Mouse (Mus musculus): ENCODE data around the gene Scn1b. TPM values are rescaled to one million over a fixed set of nuclear protein-coding genes. Genes with fewer than 3 reads are reported as not detected.

Gene Scn1b
- 0.51 and 1.0 TPM in 2 replicates for polyA plus RNA-seq (2014; fragmentation: Nextera tagmentation; extraction: Ambion mirVana)

DNA sequence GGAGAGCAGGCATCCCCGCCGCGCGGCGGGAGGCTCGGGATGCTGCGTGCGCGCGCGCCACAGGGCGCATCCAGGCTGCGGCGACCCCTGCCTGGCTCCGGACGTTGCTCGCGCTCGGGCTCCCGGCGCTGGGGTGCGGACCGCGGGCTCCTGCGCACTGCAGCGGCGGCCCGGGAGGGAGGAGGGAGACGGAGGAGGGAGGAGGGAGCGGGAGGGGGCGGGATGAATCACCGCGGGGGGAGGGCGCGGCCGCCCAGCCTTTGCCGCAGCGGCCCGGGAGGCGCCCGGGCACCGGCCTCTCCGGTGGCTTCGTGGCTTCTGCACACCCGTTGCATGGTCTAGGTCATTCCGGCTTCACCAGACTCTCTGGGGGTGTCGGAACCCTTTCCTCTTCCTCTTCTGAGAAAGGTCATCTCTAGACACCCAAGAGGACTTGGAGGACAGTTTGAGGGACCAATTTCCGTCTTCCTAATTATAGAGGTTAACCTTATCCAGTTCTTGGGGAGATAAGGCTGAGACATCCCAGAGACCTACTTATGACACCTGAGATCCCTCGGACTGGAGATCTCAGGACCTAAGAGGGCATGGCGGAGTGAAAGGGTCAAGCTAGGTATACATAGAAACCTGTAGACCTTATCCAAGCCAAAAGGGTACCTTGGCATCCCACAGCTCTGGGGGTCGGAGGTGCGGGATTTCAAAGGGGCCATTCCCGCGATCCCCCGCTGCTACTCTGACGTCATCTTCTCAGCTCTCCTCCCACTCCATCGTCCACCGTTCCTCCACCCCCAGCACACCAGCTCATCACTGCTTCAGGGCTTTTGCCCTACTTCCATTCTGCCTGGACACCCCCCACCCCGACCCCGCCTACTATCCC lies at the start of gene Scn1b:
Scn1b (minus strand) TSS at position 153 of the 874 bp plus-strand sequence.
- 2% methylated on average over 43 of the region's 60 CpGs for WGBS
- H3K27ac ChIP-seq (replicated peaks; ENCODE audit: low read depth, low read length), result no peak within 1 kb of the TSS
- peak within 1 kb of the TSS; percentile 78 for H3K4me2 ChIP-seq (ENCODE audit: low read depth, severe bottlenecking)
- peaks cover 4% of the 10 kb centered on the region; the same call in 1 of the 2 replicates for H3K4me1 ChIP-seq (ENCODE audit: control insufficient read depth, insufficient read depth, low read length)
- peak; percentile 49 for DNase-seq (ENCODE audit: low spot score)
- H3K9me3 ChIP-seq (ENCODE audit: control insufficient read depth, low read length), result no peaks in the 10 kb centered on the region
- H3K36me3 ChIP-seq (ENCODE audit: control insufficient read depth, insufficient read depth, low read length), result peaks cover 13% of the 10 kb centered on the region; the same call in 1 of the 2 replicates
- peak within 1 kb of the TSS; percentile 42 for H3K4me3 ChIP-seq (ENCODE audit: low read depth, low read length)
- H3K27me3 ChIP-seq (ENCODE audit: control insufficient read depth, insufficient read depth, low read length), result peaks cover 29% of the 10 kb centered on the region
- peak within 1 kb of the TSS; percentile 58 for H3K9ac ChIP-seq (ENCODE audit: low read length)
- 0 out of 2 replicates have a peak, but pooled peaks have one; percentile 24 for ATAC-seq (ENCODE audit: insufficient number of reproducible peaks, low FRiP score, low TSS enrichment, low read depth)

GRCm38 (mm10) chr7:31175096-31175495 lies 48.3 kb upstream of the Scn1b start:
- no peaks in the 10 kb centered on the region for H3K36me3 ChIP-seq (ENCODE audit: control insufficient read depth, insufficient read depth, low read length)
- H3K4me3 ChIP-seq (ENCODE audit: low read depth, low read length), result no peak overlapping the region
- no peak overlapping the region for H3K27ac ChIP-seq (replicated peaks; ENCODE audit: low read depth, low read length)
- ATAC-seq (ENCODE audit: insufficient number of reproducible peaks, low FRiP score, low TSS enrichment, low read depth) (no peak), DNase-seq (ENCODE audit: low spot score) (no peak)
- no peak overlapping the region for H3K9ac ChIP-seq (ENCODE audit: low read length)
- H3K9me3 ChIP-seq (ENCODE audit: control insufficient read depth, low read length), result no peaks in the 10 kb centered on the region
- no peak overlapping the region for H3K4me2 ChIP-seq (ENCODE audit: low read depth, severe bottlenecking)
- 85% methylated on average over 3 of the region's 3 CpGs for WGBS
- H3K4me1 ChIP-seq (ENCODE audit: control insufficient read depth, insufficient read depth, low read length), result no peaks in the 10 kb centered on the region
- H3K27me3 ChIP-seq (ENCODE audit: control insufficient read depth, insufficient read depth, low read length), result no peaks in the 10 kb centered on the region

GRCm38 (mm10) chr7:31174466-31174865 lies 47.7 kb upstream of the Scn1b start:
- Histone ChIP-seq H3K27ac (replicated peaks; ENCODE audit: low read depth, low read length) (no peak overlapping the region), H3K4me1 (ENCODE audit: control insufficient read depth, insufficient read depth, low read length) (no peaks in the 10 kb centered on the region), H3K4me3 (ENCODE audit: low read depth, low read length) (no peak overlapping the region), H3K36me3 (ENCODE audit: control insufficient read depth, insufficient read depth, low read length) (no peaks in the 10 kb centered on the region), H3K27me3 (ENCODE audit: control insufficient read depth, insufficient read depth, low read length) (no peaks in the 10 kb centered on the region), H3K9me3 (ENCODE audit: control insufficient read depth, low read length) (no peaks in the 10 kb centered on the region), H3K4me2 (ENCODE audit: low read depth, severe bottlenecking) (no peak overlapping the region), H3K9ac (ENCODE audit: low read length) (no peak overlapping the region)
- DNase-seq (ENCODE audit: low spot score) (no peak), ATAC-seq (ENCODE audit: insufficient number of reproducible peaks, low FRiP score, low TSS enrichment, low read depth) (no peak)
- WGBS, result 66% methylated on average over 8 of the region's 8 CpGs

GRCm38 (mm10) chr7:31172238-31172637 lies 45.4 kb upstream of the Scn1b start:
- no peaks in the 10 kb centered on the region for H3K27me3 ChIP-seq (ENCODE audit: control insufficient read depth, insufficient read depth, low read length)
- ATAC-seq (ENCODE audit: insufficient number of reproducible peaks, low FRiP score, low TSS enrichment, low read depth), result no peak
- 21% methylated on average over 2 of the region's 2 CpGs for WGBS
- DNase-seq (ENCODE audit: low spot score), result peak; percentile 54
- H3K4me2 ChIP-seq (ENCODE audit: low read depth, severe bottlenecking), result no peak overlapping the region
- no peaks in the 10 kb centered on the region for H3K4me1 ChIP-seq (ENCODE audit: control insufficient read depth, insufficient read depth, low read length)
- no peak overlapping the region for H3K9ac ChIP-seq (ENCODE audit: low read length)
- H3K9me3 ChIP-seq (ENCODE audit: control insufficient read depth, low read length), result no peaks in the 10 kb centered on the region
- no peaks in the 10 kb centered on the region for H3K36me3 ChIP-seq (ENCODE audit: control insufficient read depth, insufficient read depth, low read length)
- no peak overlapping the region for H3K4me3 ChIP-seq (ENCODE audit: low read depth, low read length)
- H3K27ac ChIP-seq (replicated peaks; ENCODE audit: low read depth, low read length), result no peak overlapping the region

- 97% methylated on average over 9 of the region's 9 CpGs for whole genome bisulfite sequencing
- Histone ChIP-seq H3K4me3 (ENCODE audit: low read depth, low read length) (no peak overlapping the region), H3K27me3 (ENCODE audit: control insufficient read depth, insufficient read depth, low read length) (no peaks in the 10 kb centered on the region), H3K4me2 (ENCODE audit: low read depth, severe bottlenecking) (no peak overlapping the region), H3K4me1 (ENCODE audit: control insufficient read depth, insufficient read depth, low read length) (no peaks in the 10 kb centered on the region), H3K27ac (replicated peaks; ENCODE audit: low read depth, low read length) (no peak overlapping the region), H3K36me3 (ENCODE audit: control insufficient read depth, insufficient read depth, low read length) (no peaks in the 10 kb centered on the region), H3K9me3 (ENCODE audit: control insufficient read depth, low read length) (no peaks in the 10 kb centered on the region), H3K9ac (ENCODE audit: low read length) (no peak overlapping the region)
- DNase-seq (ENCODE audit: low spot score) (no peak), ATAC-seq (ENCODE audit: insufficient number of reproducible peaks, low FRiP score, low TSS enrichment, low read depth) (no peak)
These were observed 43.7 kb upstream of the Scn1b start for GRCm38 (mm10) chr7:31170520-31170919.

DNA sequence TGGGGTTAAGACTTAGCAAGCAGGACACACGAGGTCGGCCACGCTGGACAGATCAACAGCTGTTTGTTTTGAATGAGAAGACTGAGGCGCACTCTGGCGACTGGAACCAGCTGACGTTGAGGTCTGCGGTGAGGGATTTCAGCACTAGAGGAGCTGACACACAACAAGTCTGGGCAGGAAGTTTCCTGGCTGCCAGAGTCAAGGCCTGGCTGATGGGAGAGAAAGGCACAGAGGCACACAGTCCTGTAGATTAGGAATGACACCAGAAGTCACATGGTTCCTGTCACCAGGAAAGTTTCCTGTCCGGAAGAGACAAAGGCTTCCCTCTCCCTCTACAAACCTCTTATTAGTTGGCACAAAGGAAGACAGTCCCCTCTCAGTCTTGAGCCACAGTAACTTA lies 41.6 kb upstream of the Scn1b start:
- no peak overlapping the region for H3K27ac ChIP-seq (replicated peaks; ENCODE audit: low read depth, low read length)
- H3K4me3 ChIP-seq (ENCODE audit: low read depth, low read length), result no peak overlapping the region
- H3K4me1 ChIP-seq (ENCODE audit: control insufficient read depth, insufficient read depth, low read length), result no peaks in the 10 kb centered on the region
- no peak overlapping the region for H3K4me2 ChIP-seq (ENCODE audit: low read depth, severe bottlenecking)
- DNase-seq (ENCODE audit: low spot score) (no peak), ATAC-seq (ENCODE audit: insufficient number of reproducible peaks, low FRiP score, low TSS enrichment, low read depth) (no peak)
- no peak overlapping the region for H3K9ac ChIP-seq (ENCODE audit: low read length)
- 65% methylated on average over 8 of the region's 8 CpGs for WGBS
- no peaks in the 10 kb centered on the region for H3K27me3 ChIP-seq (ENCODE audit: control insufficient read depth, insufficient read depth, low read length)
- H3K9me3 ChIP-seq (ENCODE audit: control insufficient read depth, low read length), result no peaks in the 10 kb centered on the region
- no peaks in the 10 kb centered on the region for H3K36me3 ChIP-seq (ENCODE audit: control insufficient read depth, insufficient read depth, low read length)

DNA sequence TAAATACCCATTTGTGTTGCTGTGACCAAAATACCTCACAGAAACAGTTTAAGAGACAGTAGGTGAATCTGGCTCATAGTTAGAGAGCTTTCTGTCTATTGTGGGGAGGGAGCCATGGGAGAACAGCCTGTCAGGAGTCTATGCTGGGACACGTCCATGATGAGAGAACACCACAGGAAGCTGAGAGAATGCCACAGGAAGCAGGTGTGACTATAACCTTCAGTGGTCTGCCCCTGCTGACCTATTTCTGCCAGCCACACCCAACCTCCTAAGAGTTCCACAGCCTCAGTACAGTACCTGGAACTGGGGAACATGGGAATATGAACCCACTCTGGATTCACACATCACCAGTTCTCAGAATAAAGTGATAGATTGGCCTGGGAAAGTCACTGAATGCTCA lies 37.9 kb upstream of the Scn1b start:
- Histone ChIP-seq H3K9ac (ENCODE audit: low read length) (no peak overlapping the region), H3K4me3 (ENCODE audit: low read depth, low read length) (no peak overlapping the region)
- WGBS, result 75% methylated on average over 1 of the region's 1 CpGs

DNA sequence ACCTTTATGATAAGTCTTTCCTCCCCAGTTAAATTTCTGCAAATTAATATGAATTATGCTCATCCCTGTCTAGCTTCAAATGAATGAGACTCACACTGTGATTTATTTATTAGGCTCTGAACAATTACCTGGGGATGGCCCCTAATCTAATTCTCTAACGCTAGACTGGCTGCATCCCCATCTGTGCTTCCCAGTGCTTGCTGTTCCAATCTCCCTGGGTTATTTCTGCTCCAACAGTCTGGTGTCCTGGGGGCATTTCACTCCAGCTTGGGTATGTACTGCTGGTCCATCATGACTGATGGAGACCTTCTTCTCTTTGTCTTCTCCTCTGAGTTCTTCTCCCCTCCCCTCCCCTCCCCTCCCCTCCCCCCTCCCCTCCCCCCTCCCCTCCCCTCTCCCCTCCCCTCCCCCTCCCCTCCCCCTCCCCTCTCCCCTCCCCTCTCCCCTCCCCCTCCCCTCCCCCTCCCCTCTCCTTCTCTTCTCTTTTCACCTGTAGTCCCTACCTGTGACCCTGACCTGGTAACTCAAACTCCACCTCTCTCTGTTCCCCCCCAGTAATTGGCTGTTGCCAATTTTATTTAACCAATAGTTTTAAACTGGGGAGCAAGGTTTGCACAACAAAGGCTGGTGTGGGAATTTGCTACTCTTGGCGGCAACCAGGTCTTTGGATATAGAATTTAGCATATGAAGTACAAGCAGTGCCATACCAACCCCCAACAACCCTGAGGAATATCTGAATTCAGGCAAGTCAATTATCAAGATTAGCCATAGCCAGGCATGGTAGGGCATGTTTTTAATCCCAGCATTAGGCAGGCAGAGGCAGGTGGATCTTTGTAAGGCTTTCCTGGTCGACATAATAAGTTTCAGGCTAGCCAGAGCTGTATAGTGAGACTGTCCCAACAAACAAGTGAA lies 37.1 kb upstream of the Scn1b start:
- WGBS, result 72% methylated on average over 3 of the region's 3 CpGs
- no peak overlapping the region for H3K4me2 ChIP-seq (ENCODE audit: low read depth, severe bottlenecking)
- no peak overlapping the region for H3K27ac ChIP-seq (replicated peaks; ENCODE audit: low read depth, low read length)
- H3K9ac ChIP-seq (ENCODE audit: low read length), result no peak overlapping the region
- no peak overlapping the region for H3K4me3 ChIP-seq (ENCODE audit: low read depth, low read length)
- H3K36me3 ChIP-seq (ENCODE audit: control insufficient read depth, insufficient read depth, low read length), result no peaks in the 10 kb centered on the region
- H3K27me3 ChIP-seq (ENCODE audit: control insufficient read depth, insufficient read depth, low read length), result no peaks in the 10 kb centered on the region
- no peaks in the 10 kb centered on the region for H3K9me3 ChIP-seq (ENCODE audit: control insufficient read depth, low read length)
- no peaks in the 10 kb centered on the region for H3K4me1 ChIP-seq (ENCODE audit: control insufficient read depth, insufficient read depth, low read length)
- no peak for ATAC-seq (ENCODE audit: insufficient number of reproducible peaks, low FRiP score, low TSS enrichment, low read depth)
- no peak for DNase-seq (ENCODE audit: low spot score)

More for the DNA sequence above, 37.9 kb upstream of the Scn1b start:
- Histone ChIP-seq H3K27ac (replicated peaks; ENCODE audit: low read depth, low read length) (no peak overlapping the region), H3K27me3 (ENCODE audit: control insufficient read depth, insufficient read depth, low read length) (no peaks in the 10 kb centered on the region), H3K36me3 (ENCODE audit: control insufficient read depth, insufficient read depth, low read length) (no peaks in the 10 kb centered on the region), H3K4me2 (ENCODE audit: low read depth, severe bottlenecking) (no peak overlapping the region), H3K9me3 (ENCODE audit: control insufficient read depth, low read length) (no peaks in the 10 kb centered on the region), H3K4me1 (ENCODE audit: control insufficient read depth, insufficient read depth, low read length) (no peaks in the 10 kb centered on the region)
- DNase-seq (ENCODE audit: low spot score) (no peak), ATAC-seq (ENCODE audit: insufficient number of reproducible peaks, low FRiP score, low TSS enrichment, low read depth) (no peak)

All from limb, embryonic 11.5 days (tissue).